Mouse (Mus musculus) stomach, postnatal 0 days (tissue): ENCODE measurements around the gene Clic4.

Source experiments
- CTCF ChIP-seq: IDR thresholded peaks from 2 replicates; pipeline ENCODE4 v1.5.1; 2016; ENCODE audit warnings: antibody characterized with exemption, low read depth, mild to moderate bottlenecking, moderate library complexity
- EP300 ChIP-seq: optimal IDR thresholded peaks from 2 replicates; pipeline ENCODE3; 2016; ENCODE audit warnings: antibody characterized with exemption

DNA sequence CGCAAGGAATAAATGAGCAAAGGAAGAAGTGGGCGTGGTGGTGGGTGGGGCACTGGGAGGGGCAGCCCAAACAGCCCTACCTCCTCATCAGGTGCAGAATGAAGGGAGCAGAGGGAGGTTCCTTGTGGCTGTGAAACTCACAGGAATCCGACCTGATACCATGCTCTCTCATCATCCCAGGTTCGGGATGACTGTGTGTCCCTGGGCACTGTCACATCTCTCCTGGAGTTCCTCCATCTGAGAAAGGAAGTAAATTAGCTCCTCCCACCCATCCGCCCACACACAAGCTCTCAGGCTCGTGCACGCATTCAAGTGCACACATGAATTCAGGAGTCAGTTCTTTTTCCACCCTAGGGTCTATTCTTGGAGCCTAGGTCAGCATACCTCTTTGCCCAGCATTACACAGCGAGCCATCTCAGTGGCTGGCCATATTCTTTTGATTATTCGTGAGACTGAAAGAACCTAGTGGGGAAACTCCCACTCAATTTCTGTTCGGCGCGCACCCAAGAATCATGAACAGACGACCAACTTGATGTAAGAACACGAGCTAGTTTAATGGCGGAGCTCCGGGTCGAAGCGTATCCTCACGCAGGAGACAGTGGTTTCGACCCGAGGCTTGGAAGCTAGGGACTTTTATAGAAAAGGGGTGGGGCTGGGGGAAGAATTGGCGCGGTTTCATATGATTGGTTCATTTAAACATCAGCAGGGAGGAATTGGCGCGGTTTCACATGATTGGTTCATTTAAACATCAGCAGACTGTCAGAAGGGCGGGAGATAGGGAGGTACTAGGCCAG lies 27.8 kb upstream of the Clic4 start:
- TF ChIP-seq CTCF (no peak), EP300 (no peak)
